Mouse (Mus musculus): Measurements from ENCODE around the gene Slc7a10.

DNA sequence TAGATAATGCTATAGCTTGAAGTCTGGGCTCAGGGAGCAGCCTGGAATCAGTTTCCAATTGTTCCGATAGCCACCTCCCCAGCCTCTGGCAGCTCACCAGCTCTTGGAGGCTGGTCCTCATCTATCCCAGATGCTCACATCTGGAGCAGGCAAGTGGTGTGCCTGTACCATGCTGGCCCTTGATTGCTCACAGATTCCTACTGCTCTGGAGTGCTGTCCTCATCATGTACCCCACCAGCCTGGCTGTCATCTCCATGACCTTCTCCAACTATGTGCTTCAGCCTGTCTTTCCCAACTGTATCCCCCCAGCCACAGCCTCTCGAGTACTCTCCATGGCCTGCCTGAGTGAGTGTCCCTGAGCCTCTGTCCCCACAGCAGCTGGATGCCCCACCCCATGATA is 10.8 kb downstream of the Slc7a10 start:
- TF ChIP-seq CTCF (IDR thresholded peaks at IDR 0.05; ENCODE audit: borderline replicate concordance, insufficient read depth, low read depth, low read length) (no peak), POLR2A (IDR thresholded peaks at IDR 0.05; ENCODE audit: borderline replicate concordance, insufficient read depth, low read length) (no peak)

Measured in cerebellum, adult 2 months (tissue).